Mouse (Mus musculus): Measurements from ENCODE around the gene Nup54. TPM values are rescaled to one million over a fixed set of nuclear protein-coding genes. Genes with fewer than 3 reads are reported as not detected.

Gene Nup54
- 10 to 100 TPM; 30.2 to 35.7 TPM for total RNA-seq (2023)

DNA sequence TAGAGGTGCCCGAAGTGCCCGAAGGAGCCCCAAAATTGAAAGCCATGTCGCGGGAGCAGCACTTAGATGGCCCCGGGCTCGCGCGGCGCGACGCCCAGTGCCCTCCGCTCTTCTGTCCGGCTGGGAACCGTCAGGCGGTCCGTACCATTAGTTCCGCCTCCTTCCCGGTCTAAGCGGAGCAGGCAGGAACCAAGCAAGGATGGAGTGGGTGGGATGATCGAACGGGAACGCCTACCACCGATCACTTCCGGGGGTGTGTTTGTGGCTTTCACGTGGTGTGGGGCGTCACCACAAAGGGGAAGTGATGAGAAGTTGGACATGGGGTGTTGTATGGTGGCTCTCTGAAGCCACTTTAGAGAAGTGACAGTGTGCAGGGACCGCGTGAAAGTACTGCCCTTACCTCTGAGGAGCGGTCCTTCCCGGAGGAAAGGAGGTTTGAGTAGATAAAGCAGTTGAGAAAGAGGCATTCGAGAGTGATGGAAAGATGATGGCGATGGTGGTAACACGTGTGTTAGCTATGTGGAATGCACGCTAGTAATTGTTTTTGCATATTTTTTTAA lies at the start of gene Nup54:
TSS of gene Nup54 (minus strand) at position 195 of the 560 bp plus-strand sequence.

Other genes with a start within 250 kb of the Nup54 start
- not detected for gene U90926, start 219.8 kb downstream of the Nup54 start, total RNA-seq (2023)
- gene Ppef2, start 178.9 kb downstream of the Nup54 start, total RNA-seq (2023) = 1 to 10 TPM; 2.0 to 3.7 TPM
- gene Naaa, start 157.0 kb downstream of the Nup54 start, total RNA-seq (2023) = 100 to 1,000 TPM; 153 to 163 TPM
- gene Sdad1, start 124.7 kb downstream of the Nup54 start, total RNA-seq (2023) = 10 to 100 TPM; 49.7 to 57.0 TPM
- 10 to 100 TPM; 10.4 to 12.1 TPM for gene Cxcl9, start 107.1 kb downstream of the Nup54 start, total RNA-seq (2023)
- not detected for gene Art3, start 103.4 kb downstream of the Nup54 start, total RNA-seq (2023)
- gene Cxcl10, start 86.3 kb downstream of the Nup54 start, total RNA-seq (2023) = 10 to 100 TPM; 13.8 to 16.7 TPM
- 10 to 100 TPM; 79.3 to 86.0 TPM for gene Scarb2, start 71.6 kb upstream of the Nup54 start, total RNA-seq (2023)
- gene Fam47e, start 119.8 kb upstream of the Nup54 start, total RNA-seq (2023) = not detected
- gene Stbd1, start 167.8 kb upstream of the Nup54 start, total RNA-seq (2023) = 1 to 10 TPM; 3.0 to 4.2 TPM
- 1 to 10 TPM in 1 of 2 experiments, under 1 TPM in 1; 0.61 to 1.6 TPM for gene Ccdc158, start 240.1 kb upstream of the Nup54 start, total RNA-seq (2023)
- 1 to 10 TPM; 1.7 to 2.0 TPM for gene Shroom3, start 248.2 kb upstream of the Nup54 start, total RNA-seq (2023)